Mouse (Mus musculus) hindbrain, postnatal 0 days (tissue): ENCODE measurements at regions not wholly inside any gene's neighbourhood (a gene's known extent, or its start where the extent isn't known, plus 50 kb on each side); places are given as distances from the start of the nearest gene placed in this dataset.

Experiments used
- ATAC-seq: fragments of 200-750 bp; cut with Nextera tagmentation; 2 replicates; pipeline ENCODE4 v1.8.0; 2017; ENCODE audit warnings: mild to moderate bottlenecking, moderate TSS enrichment, moderate library complexity
- DNase-seq: peaks from one replicate; pipeline ENCODE4 v3.0.0-alpha.2; 2015; ENCODE audit warnings: low spot score
- H3K27ac ChIP-seq: fragments of 300-500 bp; sonication (generic); 2 replicates; pipeline ENCODE4 v1.5.1; 2014; ENCODE audit warnings: mild to moderate bottlenecking
- H3K27me3 ChIP-seq: fragments of 300-500 bp; sonication (generic); 2 replicates; pipeline ENCODE4 v1.6.1; 2014; ENCODE audit warnings: low read length, mixed read lengths; ENCODE audit not compliant: insufficient read depth
- H3K36me3 ChIP-seq: fragments of 300-500 bp; sonication (generic); 2 replicates; pipeline ENCODE4 v1.6.1; 2014; ENCODE audit warnings: low read length, mixed read lengths; ENCODE audit not compliant: insufficient read depth
- H3K4me1 ChIP-seq: fragments of 300-500 bp; sonication (generic); 2 replicates; pipeline ENCODE4 v1.6.1; 2014; ENCODE audit warnings: antibody characterized with exemption, low read length, mixed read lengths; ENCODE audit not compliant: insufficient read depth
- H3K4me2 ChIP-seq: fragments of 300-500 bp; sonication (generic); 2 replicates; pipeline ENCODE4 v1.6.1; 2014; ENCODE audit warnings: low read depth, mild to moderate bottlenecking, low read length, moderate library complexity, mixed read lengths
- H3K4me3 ChIP-seq: fragments of 300-500 bp; sonication (generic); 2 replicates; pipeline ENCODE4 v1.5.1; 2014; ENCODE audit warnings: low read length
- H3K9ac ChIP-seq: fragments of 300-500 bp; sonication (generic); replicated peaks from 2 replicates; pipeline ENCODE4 v1.6.1; 2014; ENCODE audit warnings: mild to moderate bottlenecking, low read length, moderate library complexity, mixed read lengths
- H3K9me3 ChIP-seq: fragments of 300-500 bp; sonication (generic); 2 replicates; pipeline ENCODE4 v1.6.1; 2016; ENCODE audit warnings: low read length, mixed read lengths
- CTCF ChIP-seq: IDR thresholded peaks from 2 replicates; pipeline ENCODE4 v1.5.1; 2016; ENCODE audit warnings: antibody characterized with exemption, control low read depth, low read depth
- WGBS: fragments of 180-500 bp; shearing (Covaris S2); extraction: QIAGEN DNeasy Blood & Tissue Kit; methylation state at CpG from one replicate; pipeline ENCODE4 v1.1.7; 2014; 5-methylcytosine and 5-hydroxymethylcytosine counted together

DNA sequence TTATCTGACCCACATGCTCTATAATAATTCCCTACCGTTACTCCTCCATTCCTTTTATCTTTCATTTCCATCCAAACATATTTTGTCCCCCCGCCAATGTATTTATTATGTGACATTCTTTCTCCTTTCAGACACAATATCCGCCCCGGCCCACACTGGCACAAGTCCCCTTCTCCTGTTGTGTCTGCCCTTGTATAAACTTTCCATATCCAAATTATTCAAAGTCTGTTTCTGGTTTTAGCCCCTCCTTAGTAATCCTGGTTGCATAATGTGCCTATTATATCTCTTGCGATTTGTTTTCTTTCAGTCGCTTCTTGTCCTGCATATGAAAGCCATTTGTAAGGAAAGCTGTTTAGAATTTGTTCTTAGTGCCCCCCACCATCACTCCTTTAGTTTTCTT, 69.3 kb upstream of the Cachd1 start:
- Histone ChIP-seq H3K36me3 (no peaks in the 10 kb centered on the region), H3K4me1 (no peaks in the 10 kb centered on the region), H3K9me3 (no peaks in the 10 kb centered on the region), H3K27me3 (no peaks in the 10 kb centered on the region), H3K27ac (no peak overlapping the region), H3K4me2 (peak overlapping the region; percentile 25; the same call in 1 of the 2 replicates), H3K9ac (no peak overlapping the region), H3K4me3 (no peak overlapping the region)
- ATAC-seq (no peak), DNase-seq (no peak)
- WGBS = 32% methylated on average over 6 of the region's 6 CpGs
- TF ChIP-seq CTCF = no peak

DNA sequence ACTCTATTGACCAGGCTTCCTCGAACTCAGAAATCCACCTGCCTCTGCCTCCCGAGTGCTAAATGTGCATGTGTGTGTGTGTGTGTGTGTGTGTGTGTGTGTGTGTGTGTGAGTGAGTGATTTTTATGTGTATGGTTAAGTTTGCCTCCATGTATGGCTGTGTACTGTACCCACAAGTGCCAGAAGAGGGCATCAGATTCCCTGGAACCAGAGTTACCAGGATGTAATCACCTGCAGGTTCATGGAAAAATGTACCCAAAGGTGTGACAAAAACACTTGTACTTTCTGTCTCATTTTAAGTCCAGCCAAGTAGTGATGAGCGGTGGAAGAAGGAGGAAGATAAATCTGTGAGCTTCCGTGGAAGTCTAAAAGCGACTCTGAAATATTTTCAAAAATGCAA, 68.2 kb upstream of the Cachd1 start:
- ATAC-seq = no peak
- peak; percentile 60 for TF ChIP-seq CTCF
- H3K9ac ChIP-seq = no peak overlapping the region
- no peaks in the 10 kb centered on the region for H3K9me3 ChIP-seq
- WGBS = 96% methylated on average over 5 of the region's 5 CpGs
- H3K27me3 ChIP-seq = no peaks in the 10 kb centered on the region
- peak; percentile 40 for DNase-seq
- no peaks in the 10 kb centered on the region for H3K4me1 ChIP-seq
- H3K4me3 ChIP-seq = no peak overlapping the region
- no peak overlapping the region for H3K27ac ChIP-seq
- H3K36me3 ChIP-seq = no peaks in the 10 kb centered on the region
- H3K4me2 ChIP-seq = no peak overlapping the region

DNA sequence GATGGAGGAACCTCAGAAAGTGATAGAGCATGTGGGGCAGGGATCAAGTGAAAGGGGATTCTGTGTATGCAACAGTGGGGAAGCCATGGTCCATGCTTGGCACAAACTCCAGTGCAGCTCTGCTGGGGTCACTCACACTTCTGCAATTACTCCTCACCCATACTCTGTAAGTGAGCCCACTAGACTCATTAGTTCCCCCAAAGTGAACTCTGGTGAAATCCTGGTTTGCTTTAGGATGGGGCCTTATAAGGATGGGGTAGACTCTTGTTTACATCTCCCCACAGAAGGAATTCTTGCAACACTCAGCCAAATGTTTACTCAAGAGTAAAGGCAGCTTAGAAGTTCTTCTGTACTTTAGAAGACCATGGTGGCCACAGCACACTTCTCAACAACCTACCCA, 62.2 kb upstream of the Cachd1 start:
- ATAC-seq (no peak), DNase-seq (no peak)
- no peak overlapping the region for H3K9ac ChIP-seq
- H3K9me3 ChIP-seq = no peaks in the 10 kb centered on the region
- no peaks in the 10 kb centered on the region for H3K36me3 ChIP-seq
- H3K27me3 ChIP-seq = no peaks in the 10 kb centered on the region
- H3K4me1 ChIP-seq = no peaks in the 10 kb centered on the region
- no peak overlapping the region for H3K27ac ChIP-seq
- no peak overlapping the region for H3K4me2 ChIP-seq
- no peak overlapping the region for H3K4me3 ChIP-seq
- no peak for TF ChIP-seq CTCF

DNA sequence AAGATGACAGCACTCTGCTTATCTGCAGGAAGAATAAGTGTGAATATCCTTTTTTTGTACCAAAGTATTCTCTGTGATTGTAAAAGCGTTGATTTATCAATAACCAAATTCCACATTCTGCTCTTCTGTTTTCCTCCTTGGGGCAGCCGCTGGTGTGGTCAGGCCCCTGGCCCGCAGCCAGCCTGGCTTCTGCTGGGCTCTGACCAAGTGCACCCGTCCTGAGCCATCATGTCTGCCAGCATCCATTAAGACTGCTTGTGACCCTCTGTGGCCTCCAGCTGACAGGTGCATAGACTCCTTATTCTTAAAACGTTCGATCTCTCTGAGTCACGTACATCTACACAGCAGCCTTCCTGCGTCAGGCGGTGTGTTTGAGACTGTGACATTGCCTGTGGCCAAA, 58.9 kb upstream of the Cachd1 start:
- DNase-seq (no peak), ATAC-seq (no peak)
- TF ChIP-seq CTCF = no peak
- Histone ChIP-seq H3K27me3 (no peaks in the 10 kb centered on the region), H3K4me1 (no peaks in the 10 kb centered on the region), H3K36me3 (no peaks in the 10 kb centered on the region), H3K9me3 (no peaks in the 10 kb centered on the region), H3K27ac (no peak overlapping the region), H3K9ac (no peak overlapping the region), H3K4me3 (no peak overlapping the region), H3K4me2 (no peak overlapping the region)
- 61% methylated on average over 9 of the region's 9 CpGs for WGBS

DNA sequence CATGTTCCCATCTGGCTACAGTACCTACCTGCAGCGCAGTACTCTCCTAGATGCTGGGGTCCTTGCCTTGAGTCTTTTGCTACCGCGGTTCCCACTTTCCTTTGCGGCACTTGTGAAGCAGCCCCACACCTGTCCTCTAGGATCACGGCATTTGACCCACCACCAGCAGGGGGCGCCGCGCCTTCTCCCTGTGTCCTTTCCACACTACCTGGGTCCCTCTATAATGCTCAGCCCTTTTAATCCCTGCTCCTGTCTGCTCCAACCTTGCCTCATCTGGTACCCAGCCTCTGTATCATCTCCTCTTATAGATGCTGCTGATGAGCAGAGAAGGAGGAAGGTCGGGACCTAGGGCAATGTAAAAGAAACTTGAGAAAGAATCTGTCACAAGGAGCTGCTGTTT, 53.9 kb upstream of the Cachd1 start:
- 32% methylated on average over 9 of the region's 9 CpGs for WGBS
- no peak for ATAC-seq
- DNase-seq = peak; percentile 18
- H3K4me3 ChIP-seq = no peak overlapping the region
- no peak overlapping the region for H3K9ac ChIP-seq
- H3K36me3 ChIP-seq = no peaks in the 10 kb centered on the region
- H3K27me3 ChIP-seq = no peaks in the 10 kb centered on the region
- H3K9me3 ChIP-seq = no peaks in the 10 kb centered on the region
- no peak overlapping the region for H3K4me2 ChIP-seq
- no peaks in the 10 kb centered on the region for H3K4me1 ChIP-seq
- peak; percentile 68 for TF ChIP-seq CTCF
- no peak overlapping the region for H3K27ac ChIP-seq

DNA sequence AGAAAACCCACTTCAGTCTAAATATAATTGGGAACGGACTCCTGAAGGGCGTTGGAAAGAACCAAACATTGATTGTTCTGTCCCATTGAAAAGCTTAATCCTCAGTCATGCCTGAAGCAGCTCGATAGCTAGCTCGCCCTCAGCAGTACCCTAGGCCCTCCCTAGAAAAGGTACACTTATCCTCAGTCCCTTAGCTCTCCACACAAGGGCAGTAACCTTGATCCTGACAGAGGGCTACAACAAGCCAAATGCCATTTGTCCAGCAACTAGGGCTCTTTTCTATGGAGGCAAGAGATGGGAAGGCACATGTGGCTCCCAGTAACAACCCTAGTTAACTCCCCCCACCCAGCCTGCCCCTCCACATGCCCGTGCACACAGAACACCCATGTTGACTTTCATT, 53.4 kb upstream of the Cachd1 start:
- no peaks in the 10 kb centered on the region for H3K27me3 ChIP-seq
- H3K9ac ChIP-seq = no peak overlapping the region
- no peak overlapping the region for H3K4me2 ChIP-seq
- H3K36me3 ChIP-seq = no peaks in the 10 kb centered on the region
- no peak for ATAC-seq
- no peaks in the 10 kb centered on the region for H3K4me1 ChIP-seq
- no peak for TF ChIP-seq CTCF
- WGBS = 67% methylated on average over 5 of the region's 5 CpGs
- no peaks in the 10 kb centered on the region for H3K9me3 ChIP-seq
- no peak overlapping the region for H3K27ac ChIP-seq
- DNase-seq = no peak
- no peak overlapping the region for H3K4me3 ChIP-seq

DNA sequence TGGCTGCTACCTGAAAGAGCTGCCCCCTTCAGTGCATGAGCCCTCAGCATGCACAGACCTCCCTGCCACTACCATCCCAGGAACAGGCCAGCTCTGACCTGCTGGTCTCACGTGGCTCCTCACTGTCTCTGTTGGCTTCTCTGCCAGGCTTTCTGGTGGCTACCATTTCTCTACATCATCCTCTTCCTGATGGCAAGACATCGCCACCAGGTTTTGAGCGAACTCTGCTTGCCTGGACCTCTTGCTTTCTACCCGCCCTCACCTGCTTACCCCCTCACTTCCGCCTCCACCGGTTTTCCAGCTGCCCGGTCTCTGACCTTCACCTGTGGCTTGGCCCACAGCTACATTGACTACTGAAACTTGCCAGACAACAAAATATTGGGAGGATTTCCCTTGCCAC, 50.7 kb upstream of the Cachd1 start:
- ATAC-seq = no peak
- 88% methylated on average over 7 of the region's 7 CpGs for WGBS
- TF ChIP-seq CTCF = no peak
- H3K9ac ChIP-seq = no peak overlapping the region
- no peaks in the 10 kb centered on the region for H3K27me3 ChIP-seq
- DNase-seq = no peak
- H3K4me1 ChIP-seq = no peaks in the 10 kb centered on the region
- no peak overlapping the region for H3K4me2 ChIP-seq
- no peak overlapping the region for H3K27ac ChIP-seq
- no peaks in the 10 kb centered on the region for H3K9me3 ChIP-seq
- H3K36me3 ChIP-seq = no peaks in the 10 kb centered on the region
- no peak overlapping the region for H3K4me3 ChIP-seq

DNA sequence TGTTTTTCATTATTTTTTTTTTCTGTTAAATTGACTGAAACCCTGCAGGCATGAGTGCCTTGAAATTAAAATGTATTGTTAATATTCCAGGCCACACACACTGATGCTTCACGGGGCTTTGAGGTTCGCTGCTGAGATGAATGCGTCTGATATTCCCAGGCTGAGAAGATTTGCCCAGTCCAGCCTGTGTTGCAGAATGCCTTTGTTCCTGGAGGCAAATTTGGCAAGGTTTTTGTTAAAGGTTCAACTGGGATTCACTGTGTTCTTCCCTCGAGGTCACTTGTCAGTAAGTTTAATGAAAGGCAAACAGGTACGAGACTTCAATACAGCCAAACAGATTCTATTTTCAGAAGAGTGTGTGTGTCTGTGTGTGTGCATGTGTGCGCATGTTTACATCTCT, 50.0 kb upstream of the Cachd1 start:
- TF ChIP-seq CTCF = no peak
- no peaks in the 10 kb centered on the region for H3K4me1 ChIP-seq
- no peak for ATAC-seq
- H3K4me3 ChIP-seq = no peak overlapping the region
- H3K9me3 ChIP-seq = no peaks in the 10 kb centered on the region
- H3K27me3 ChIP-seq = no peaks in the 10 kb centered on the region
- no peaks in the 10 kb centered on the region for H3K36me3 ChIP-seq
- no peak overlapping the region for H3K9ac ChIP-seq
- no peak overlapping the region for H3K27ac ChIP-seq
- no peak overlapping the region for H3K4me2 ChIP-seq
- WGBS = 23% methylated on average over 6 of the region's 6 CpGs
- peak; percentile 21 for DNase-seq
